Mouse (Mus musculus) gastrocnemius, postnatal 14 days (tissue): Measurements from ENCODE around the gene Comtd1. TPM values are rescaled to one million over a fixed set of nuclear protein-coding genes. Genes with fewer than 3 reads are reported as not detected.

Source experiments
- DNase-seq: peaks from one replicate; pipeline ENCODE4 v3.0.0; 2021; ENCODE audit warnings: mixed read lengths
- intact Hi-C: fragments of 180-260 bp; cut with DNase I; formaldehyde crosslinking; loops from one replicate; pipeline ENCODE4 v1.15.1; 2025; ENCODE audit warnings: low total_unique reads
- total RNA-seq, 2 experiments: library from RNA; stranded (reverse); gene quantifications; 2 replicates each; pipeline ENCODE4 v1.2.3; 2021

Comtd1 gene
- total RNA-seq, 2 experiments from 2014 or later, result 6.1 to 9.7 TPM

- DNase-seq, result no peak
- intact Hi-C loops, result loop anchor here (5.0 kb wide), 1 partner anchor 35 kb away; the partner anchor contains the start of gene Comtd1
These were observed 36.9 kb downstream of the Comtd1 start for GRCm38 (mm10) chr14:21811744-21812393.

- no peak for DNase-seq
- intact Hi-C loops, result loop anchor here (5.0 kb wide), 1 partner anchor 36 kb away; the partner anchor contains the start of gene Comtd1
These were observed 37.5 kb downstream of the Comtd1 start for GRCm38 (mm10) chr14:21811301-21811700.

DNA sequence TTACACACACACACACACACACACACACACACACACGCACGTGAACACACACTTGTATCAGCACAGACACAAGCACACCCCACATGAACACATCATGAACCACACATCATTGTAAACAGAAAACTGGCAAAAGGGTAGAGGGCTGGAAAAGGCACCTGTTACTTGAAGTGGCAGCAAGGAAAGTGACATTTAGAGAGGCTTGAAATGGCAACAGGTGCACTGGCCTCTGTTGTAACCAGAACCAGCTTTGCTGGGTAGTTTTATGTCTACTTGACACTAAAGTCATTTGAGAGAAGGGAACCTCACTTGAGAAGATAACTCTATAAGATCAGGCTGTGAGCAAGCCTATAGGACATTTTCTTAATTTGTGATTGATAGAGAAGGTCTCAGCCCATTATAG is 39.4 kb downstream of the Comtd1 start:
- DNase-seq, result no peak
- intact Hi-C loops, result no loop called here

DNA sequence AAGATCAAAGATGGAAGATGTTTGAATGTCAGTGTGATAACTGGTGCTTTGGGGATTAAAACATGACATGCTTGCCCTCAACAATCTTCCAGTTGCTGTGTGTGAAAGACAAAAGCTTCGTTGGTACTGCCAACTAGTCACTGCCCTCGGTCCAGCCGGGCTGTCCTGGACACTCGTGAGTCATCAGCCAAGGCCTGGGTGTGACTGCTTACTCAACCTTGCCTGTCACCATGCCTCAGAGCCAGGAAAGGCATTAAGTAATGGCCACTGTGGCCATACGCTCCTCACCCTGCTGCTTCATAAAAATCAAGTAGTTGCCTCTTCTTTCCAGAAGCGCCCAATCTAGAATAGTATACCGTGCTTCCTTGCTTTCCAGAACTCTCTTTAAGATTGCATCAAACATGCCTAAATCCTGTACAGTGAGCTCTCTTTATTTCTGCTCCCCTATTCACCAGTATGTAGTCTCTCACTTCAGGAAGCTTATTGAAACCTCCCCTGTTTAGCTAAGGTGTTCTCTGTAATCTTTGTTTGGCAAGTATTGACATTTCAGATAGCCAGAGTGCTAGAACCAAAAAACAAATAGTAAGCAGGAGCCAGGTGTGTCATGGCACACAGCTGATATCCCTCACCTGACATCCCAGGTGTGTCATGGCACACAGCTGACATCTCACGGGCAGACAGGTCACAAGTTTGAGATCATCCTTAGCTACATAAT is 40.4 kb downstream of the Comtd1 start:
- DNase-seq, result no peak
- intact Hi-C loops, result no loop called here

DNA sequence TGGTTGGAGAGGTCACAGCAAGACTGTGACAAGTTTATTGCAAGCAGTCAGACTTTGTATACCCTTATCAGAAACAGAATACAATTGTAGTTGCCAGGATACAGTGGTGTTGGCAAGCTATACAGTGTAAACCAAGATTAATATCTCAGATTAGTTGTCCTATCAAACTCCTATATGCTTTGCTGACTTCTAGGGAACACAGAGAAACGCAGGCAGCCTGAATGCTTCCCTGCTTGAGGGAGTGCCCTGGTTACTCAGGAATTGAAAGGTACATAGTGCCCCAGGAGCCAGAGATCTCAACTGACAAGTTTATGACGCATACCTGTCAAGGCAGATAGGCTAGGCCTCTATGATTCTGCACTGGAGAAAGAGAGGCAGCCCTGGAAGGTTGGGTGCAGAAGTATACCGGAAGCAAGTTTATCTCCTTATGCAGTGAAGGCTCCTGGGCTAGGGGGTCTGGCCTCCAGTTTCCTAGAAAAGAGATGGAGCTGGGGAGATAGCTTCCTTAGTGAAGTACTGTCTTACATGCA is 42.1 kb downstream of the Comtd1 start:
- intact Hi-C loops, result no loop called here

DNA sequence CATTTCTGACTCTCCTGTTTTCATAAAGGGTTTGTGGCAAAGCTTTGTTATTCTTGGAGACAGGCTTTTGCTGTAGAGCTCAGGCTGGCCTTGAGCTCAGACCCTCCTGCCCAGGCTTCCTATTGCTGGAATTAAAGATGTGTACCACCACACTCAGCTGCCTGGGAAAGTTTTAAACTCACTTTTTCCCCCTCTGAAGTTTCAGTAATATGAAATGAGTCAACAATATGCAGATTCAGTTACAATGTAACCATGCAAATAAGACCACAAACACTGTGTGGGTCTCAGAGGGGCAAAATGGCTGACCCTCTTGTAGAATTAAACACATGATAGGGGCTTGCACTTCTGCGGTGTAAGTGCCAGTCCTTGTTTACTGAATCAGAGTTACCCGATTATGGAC is 42.6 kb downstream of the Comtd1 start:
- DNase-seq, result no peak
- intact Hi-C loops, result no loop called here

More for the DNA sequence above, 42.1 kb downstream of the Comtd1 start:
- no peak for DNase-seq

GRCm38 (mm10) chr14:21802543-21803206 is 46.1 kb downstream of the Comtd1 start:
- intact Hi-C loops, result no loop called here
- DNase-seq, result no peak

- intact Hi-C loops, result no loop called here
- DNase-seq, result no peak
These were observed 47.2 kb downstream of the Comtd1 start for GRCm38 (mm10) chr14:21801624-21802023.

DNA sequence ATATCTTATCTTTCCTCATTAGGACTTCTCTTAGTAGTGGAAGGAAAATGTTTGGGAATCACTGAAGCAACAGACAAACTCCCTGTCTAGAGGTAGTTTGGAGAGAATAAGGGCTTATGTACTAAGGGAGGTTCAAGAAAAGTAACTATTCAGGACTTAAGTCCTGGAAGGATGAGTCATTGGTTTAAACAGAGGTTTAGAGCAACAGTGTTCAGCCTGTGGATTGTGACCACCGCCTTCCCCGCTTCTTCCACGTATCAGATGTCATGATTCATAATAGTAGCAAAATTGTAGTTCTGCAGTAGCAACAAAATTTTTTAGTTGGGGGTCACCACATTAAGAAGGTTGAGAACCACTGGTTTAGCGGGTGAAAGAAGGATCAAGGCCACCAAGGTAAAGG is 48.1 kb downstream of the Comtd1 start:
- DNase-seq, result no peak
- intact Hi-C loops, result no loop called here

Other genes with a start within 250 kb of the Comtd1 start
- gene Dupd1, start 134.4 kb downstream of the Comtd1 start, total RNA-seq, result 10 to 100 TPM; 94.9 to 98.0 TPM
- 10 to 100 TPM; 23.7 to 25.7 TPM for gene Samd8, start 98.4 kb downstream of the Comtd1 start, total RNA-seq
- gene Dusp13, start 97.8 kb downstream of the Comtd1 start, total RNA-seq, result 10 to 100 TPM; 34.8 to 38.0 TPM
- gene Vdac2, start 23.7 kb downstream of the Comtd1 start, total RNA-seq, result 100 to 1,000 TPM; 298 to 320 TPM
- 1 to 10 TPM; 7.2 to 9.7 TPM for gene Zfp503, start 140.6 kb upstream of the Comtd1 start, total RNA-seq
- gene Lrmda, start 170.7 kb upstream of the Comtd1 start, total RNA-seq, result 1 to 10 TPM; 1.6 to 1.7 TPM